Mouse (Mus musculus): ENCODE data around the gene Metap2. TPM values are rescaled to one million over a fixed set of nuclear protein-coding genes. Genes with fewer than 3 reads are reported as not detected.

The Metap2 gene
- polyA plus RNA-seq, 1 experiment from 2014 or later = 182 TPM

Other genes with a start within 250 kb of the Metap2 start
- gene Usp44, start 65.5 kb downstream of the Metap2 start, polyA plus RNA-seq (2014; fragmentation: Nextera tagmentation; extraction: Ambion mirVana) = 0.63 and 1.2 TPM in 2 replicates
- 29.0 and 32.5 TPM in 2 replicates for gene Vezt, start 138.7 kb upstream of the Metap2 start, polyA plus RNA-seq (2014; fragmentation: Nextera tagmentation; extraction: Ambion mirVana)
- gene Fgd6, start 138.9 kb upstream of the Metap2 start, polyA plus RNA-seq (2014; fragmentation: Nextera tagmentation; extraction: Ambion mirVana) = 2.8 and 3.1 TPM in 2 replicates

Data from embryonic facial prominence, embryonic 14.5 days (tissue).